Mouse (Mus musculus): ENCODE measurements at regions not wholly inside any gene's neighbourhood (a gene's known extent, or its start where the extent isn't known, plus 50 kb on each side); places are given as distances from the start of the nearest gene placed in this dataset.
A peak's percentile ranks its signal among the peaks of the same experiment; 100 is the strongest.

DNA sequence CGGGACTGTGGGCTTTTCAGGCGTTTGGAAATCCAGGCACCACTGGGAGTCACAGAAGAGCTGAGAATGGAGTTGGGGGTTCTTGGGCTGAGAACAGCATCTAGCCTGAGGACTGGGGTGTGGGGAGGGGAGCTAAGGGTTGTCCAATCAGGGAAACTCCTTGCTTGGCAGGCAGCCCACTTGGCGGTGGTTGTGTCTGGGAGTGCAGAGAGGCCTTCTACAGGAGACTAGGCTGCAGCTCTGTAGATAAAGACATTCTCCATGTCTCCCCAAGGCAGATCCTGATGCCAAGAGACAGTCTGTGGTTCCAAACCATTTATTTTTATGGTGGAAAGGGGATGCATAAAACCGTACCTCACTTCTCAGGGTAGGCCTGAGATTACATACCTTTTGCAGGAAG is 774.6 kb downstream of the Brinp1 start:
- DNase-seq (ENCODE audit: inconsistent age in 2 of 2, low spot score in 1 of 2) = no peak

DNA sequence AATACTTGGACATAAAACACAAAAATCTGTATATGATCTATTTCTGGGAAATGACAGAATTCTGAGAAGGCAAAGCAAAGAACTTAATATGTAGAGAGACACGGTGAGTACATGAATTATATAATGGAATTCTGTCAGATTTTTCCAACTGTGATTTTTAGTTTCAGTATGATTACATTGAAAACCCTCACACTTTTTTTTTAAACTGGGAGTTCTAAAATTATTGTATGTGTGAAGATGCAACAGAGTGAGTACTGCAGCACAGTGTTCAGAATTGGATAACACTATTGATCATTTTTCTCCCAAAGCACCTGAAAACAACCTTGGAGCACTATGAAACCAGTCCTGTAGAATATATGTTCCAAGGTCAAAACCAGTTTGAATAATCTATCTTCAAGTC is 797.7 kb downstream of the Brinp1 start:
- no peak for DNase-seq (ENCODE audit: inconsistent age in 2 of 2, low spot score in 1 of 2)

DNA sequence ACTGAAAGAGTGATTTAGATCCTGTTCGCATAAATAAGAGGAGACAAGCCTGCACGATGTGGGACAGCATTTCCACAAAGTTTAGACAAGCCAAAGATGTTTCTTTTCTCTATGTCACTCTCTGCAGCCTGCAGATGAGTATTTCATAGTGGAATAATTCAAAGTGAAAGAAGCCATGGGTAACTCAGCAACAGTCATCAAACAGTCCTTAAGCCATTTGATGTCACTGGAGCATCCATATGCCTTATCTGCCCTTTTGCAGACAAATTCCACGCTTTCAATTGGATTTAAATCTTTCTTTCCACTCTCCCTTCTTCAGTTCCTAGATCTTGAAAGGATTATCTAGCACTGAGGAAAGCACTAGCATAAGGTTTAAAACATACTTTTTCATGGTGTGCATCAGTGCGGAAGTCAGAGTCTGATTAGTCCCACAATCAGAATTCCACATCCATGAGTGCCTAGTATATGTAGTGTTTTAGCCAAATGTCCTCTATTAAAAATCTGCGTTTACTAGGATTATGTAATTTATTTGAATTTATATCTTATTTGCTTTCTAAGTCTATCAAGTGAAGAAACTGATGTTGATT is 805.6 kb downstream of the Brinp1 start:
- DNase-seq (ENCODE audit: inconsistent age in 2 of 2, low spot score in 1 of 2) = no peak

DNA sequence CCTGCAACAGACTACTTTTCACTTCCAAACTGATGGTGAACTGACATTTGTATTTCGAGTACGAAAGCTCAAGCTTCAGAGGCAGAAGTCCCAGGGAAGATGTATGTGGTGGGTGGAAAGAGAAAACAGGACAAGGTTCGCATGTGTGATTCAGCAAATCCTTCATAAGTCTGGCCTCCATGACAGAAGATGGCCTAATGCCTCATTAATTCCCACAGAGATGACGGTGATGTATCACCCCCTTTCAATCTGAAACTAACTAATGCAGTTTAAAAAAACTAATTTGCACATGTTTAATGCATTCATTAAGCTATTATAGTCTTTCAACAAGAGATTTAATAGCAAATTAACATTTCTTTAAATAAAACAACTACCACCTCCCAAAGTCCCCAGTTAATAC is 826.1 kb downstream of the Brinp1 start:
- DNase-seq (ENCODE audit: inconsistent age in 2 of 2, low spot score in 1 of 2) = no peak

DNA sequence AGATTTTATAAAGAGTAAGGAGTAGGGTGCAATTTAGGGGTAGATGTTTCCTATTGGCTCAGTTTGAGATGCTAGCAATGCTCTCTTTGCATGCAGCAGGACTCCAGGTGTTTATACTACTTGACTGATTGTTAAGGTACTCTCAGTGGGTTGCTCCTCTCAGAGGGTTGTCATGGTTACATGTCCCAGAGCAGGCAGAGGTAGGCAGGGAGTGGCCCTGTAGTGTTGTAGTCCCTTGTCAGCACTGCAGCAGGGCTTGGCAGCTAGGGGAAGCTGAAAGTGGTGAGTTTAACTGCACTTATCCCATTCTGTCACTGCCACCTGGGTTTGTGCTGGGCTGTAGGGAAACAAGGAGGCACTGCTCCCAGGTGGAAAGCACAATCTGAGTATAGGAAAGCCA is 839.7 kb downstream of the Brinp1 start:
- DNase-seq (ENCODE audit: inconsistent age in 2 of 2, low spot score in 1 of 2) = no peak

DNA sequence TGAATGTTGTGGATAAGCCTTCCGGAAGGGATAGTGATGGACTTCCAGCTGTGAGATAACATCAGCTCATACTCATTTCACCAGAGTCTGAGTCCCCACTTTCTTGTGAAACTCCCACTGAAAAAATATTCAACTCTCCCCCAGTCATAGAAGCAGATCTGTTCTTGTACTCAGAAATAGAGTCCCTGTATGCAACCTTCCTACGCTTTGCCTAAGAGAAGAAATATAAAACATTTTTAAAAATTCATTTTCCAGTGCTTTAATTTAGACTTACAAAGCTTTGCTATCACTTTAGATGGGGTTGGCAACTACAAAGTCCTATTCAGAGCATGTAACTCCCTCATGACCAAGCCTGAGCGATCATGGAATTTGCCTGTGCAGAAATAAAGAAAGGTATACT is 868.9 kb downstream of the Brinp1 start:
- DNase-seq (ENCODE audit: inconsistent age in 2 of 2, low spot score in 1 of 2) = no peak

DNA sequence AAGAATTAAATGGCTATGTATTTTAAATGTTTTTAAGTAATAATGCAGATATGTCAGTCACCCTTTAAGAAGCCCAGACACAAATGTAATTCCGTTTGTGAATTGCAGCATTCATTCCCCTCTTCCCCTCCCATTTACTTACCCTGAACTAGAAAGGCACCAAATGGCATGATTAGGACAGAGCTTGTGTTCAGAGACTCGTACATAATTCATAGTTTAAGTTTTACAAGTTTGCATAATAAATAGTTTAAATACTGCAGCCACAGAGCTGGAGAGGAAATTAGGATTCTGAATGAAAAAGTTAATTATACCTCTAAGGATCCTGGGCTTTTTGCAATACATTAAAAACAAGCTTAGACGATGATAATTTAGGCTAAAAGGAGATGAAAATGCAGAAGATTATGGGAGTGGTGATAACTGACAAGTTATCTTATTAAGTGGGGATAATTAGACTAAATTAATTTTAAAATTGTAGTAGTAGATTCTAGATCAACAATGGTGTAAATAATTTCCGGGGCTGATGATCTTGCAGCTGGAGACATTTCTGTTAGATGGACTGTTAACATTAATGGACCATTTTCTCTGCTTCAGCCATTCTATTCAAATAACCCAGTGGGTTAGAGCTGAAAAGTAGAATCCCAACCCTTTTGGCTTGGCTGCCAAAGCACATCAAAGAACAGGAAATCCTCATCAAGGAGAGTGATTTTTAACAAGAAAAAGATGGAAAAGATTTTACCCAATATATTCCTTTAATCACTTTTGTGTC is 897.2 kb downstream of the Brinp1 start:
- DNase-seq (ENCODE audit: inconsistent age in 2 of 2, low spot score in 1 of 2) = no peak

DNA sequence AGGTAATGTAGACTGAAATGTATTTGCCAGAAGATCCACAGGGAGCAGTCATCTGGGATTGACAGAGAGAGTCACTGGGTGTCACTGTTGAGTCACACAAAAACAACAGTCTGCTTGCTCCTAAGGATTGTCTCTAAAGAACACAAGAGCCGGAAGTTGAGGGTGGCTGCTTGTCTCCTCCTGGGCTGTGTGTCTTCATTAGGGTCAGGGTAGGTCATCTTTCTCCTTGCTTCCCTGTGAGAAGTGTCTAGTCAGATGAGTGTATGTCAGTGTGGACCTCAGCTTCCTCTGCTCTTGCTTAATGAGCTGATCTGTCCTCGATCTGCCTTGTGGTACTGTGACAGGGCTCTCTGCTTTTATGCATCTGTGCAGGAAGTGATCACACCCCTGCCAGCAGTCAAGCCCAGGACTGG is 931.3 kb downstream of the Brinp1 start:
- DNase-seq (ENCODE audit: inconsistent age in 2 of 2, low spot score in 1 of 2) = peak; percentile 15 to 77

DNA sequence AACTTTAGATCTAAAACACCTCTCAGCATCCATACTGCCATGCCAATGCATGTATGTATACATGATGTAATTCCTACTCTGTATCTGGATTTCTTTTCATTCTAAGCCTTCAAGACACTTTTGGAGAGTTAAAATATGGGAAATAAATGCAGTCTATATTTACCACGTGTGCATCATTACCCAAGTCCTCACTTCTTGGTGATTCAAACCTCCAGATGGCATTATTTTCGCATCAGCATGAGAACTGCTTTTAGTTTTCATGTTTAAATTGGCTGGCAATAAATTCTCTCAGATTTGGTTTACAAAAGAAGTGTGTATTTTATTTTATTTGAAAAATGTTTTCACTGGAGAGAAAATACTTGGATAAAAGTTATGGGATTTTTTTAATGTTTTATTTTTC is 942.8 kb downstream of the Brinp1 start:
- DNase-seq (ENCODE audit: inconsistent age in 2 of 2, low spot score in 1 of 2) = no peak

DNA sequence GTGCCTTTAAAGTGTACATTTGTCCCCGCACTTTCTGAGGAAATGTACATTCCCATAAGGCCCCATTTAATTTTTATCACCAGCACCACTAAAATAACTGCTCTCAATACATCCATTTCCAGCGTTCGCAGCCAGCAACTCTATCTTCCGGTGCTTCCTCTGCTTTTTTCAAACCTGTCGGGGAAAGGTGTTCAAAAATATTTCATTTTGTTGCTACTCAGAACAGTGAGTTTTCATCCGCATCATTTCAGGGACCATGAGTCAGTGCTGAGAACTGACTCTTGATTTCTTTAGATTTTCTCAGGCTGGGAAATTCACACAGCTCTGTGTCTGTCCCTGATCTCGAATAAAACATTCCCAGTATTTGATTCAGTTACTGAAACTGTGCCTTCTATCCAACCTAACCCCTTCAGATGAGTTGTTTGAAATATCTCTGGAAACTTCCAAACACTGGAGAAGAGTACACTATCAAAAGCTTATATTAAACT is 959.4 kb downstream of the Brinp1 start:
- DNase-seq (ENCODE audit: inconsistent age in 2 of 2, low spot score in 1 of 2) = no peak

DNA sequence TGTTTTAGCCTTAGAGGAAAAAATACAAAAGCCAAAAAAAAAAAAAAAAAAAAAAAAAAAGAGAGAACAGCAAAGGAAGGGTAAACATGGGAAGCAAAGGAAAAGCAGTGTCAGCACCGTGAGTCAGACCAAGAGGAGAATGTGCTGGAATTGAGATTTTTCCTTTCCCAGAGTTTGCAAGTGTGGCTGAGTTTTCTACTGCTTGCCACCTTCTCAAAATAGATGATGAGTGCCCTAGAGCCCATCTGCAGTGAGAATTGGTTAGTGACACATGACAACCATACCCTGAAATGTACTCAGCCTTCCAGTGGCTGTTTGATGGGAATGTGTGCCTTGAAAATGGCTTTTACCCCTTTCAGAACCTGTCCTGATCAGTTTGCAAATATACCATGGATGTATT is 990.7 kb downstream of the Brinp1 start:
- DNase-seq (ENCODE audit: inconsistent age in 2 of 2, low spot score in 1 of 2) = no peak

DNA sequence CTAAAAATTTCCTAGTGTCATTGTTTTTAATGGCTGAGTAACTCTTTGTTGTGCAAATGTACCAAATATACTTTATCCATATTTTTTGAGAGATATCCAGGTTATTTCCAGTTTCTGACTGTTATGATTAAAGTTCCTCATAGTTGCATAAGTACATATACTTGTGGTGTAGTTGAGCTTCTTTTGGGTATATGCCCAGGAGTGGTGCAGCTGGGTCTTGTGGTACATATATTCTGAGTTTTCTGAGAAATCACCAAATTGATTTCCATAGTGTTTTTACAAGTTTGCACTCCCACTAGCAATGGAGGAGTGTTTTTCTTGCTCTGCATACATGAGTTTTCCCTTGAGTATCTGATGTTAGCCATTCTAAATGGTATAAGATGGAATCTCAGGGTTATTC is 1006.2 kb downstream of the Brinp1 start:
- no peak for DNase-seq (ENCODE audit: inconsistent age in 2 of 2, low spot score in 1 of 2)

DNA sequence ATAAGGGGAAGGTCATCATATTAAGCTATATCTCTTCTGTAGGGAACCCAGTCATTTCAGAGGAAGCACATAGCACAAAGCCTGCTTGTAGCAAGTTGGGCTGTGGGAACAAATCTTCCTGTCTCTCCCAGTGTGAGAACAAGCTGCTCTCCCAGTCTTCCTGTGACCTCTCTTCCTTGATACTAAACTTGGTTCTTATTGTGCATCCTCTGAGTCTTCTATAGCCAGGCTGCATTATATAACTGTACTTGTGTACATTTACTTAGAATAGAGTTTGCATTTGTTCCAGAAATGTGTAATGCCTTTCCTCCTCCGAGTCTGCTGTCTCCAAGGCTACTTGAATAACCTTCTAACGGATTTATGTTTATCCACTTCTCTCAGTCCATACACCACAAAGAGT is 1021.7 kb downstream of the Brinp1 start:
- DNase-seq (ENCODE audit: inconsistent age in 2 of 2, low spot score in 1 of 2) = no peak

DNA sequence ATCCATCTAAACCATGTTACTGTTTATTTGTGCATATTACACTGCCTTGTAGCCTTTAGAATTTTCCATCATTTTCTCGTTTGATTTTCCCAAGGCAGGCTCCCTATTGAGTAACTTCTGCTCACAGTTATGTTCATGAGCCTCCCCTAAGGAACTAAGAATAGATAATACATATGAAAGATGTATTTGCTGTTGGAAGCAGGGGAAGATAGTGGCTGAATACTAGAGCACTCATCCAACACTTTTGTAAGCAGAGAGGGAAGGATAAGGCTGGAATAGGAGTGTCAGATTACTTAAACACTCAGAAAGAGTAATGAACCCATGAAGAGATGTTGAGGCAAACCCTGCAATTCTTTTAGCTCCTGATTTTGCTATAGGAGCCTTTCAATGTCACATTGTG is 1055.1 kb downstream of the Brinp1 start:
- DNase-seq (ENCODE audit: inconsistent age in 2 of 2, low spot score in 1 of 2) = no peak

DNA sequence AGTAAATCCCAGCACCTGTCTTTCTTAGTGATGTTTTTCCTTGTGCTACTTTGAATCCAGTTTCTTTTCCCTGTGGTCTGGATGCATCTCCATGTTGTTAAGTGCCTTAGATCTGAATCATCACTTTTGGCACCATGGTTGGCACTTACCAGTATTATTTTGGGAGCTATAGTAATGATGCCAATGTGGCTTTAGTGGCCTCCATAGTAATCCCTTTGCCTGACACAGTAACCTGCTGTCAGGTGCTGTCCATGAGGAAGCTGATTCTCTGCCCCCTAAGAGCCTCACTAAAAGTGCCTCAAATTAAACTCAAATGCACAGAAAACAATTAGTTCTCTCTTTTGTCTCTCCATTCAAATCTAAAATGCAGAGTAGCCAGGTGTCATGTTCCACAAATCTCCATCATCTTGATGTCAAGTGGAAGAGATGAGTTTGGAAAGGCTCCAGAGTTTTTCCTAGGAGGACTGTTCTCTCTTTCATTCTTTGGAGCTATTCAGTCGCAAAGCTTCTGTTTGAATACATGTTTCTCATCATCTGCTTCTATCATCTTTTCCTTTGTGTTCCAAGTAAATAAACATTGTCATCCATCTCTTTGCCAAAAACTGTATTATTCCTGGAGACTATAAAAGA is 1062.1 kb downstream of the Brinp1 start:
- DNase-seq (ENCODE audit: inconsistent age in 2 of 2, low spot score in 1 of 2) = no peak

DNA sequence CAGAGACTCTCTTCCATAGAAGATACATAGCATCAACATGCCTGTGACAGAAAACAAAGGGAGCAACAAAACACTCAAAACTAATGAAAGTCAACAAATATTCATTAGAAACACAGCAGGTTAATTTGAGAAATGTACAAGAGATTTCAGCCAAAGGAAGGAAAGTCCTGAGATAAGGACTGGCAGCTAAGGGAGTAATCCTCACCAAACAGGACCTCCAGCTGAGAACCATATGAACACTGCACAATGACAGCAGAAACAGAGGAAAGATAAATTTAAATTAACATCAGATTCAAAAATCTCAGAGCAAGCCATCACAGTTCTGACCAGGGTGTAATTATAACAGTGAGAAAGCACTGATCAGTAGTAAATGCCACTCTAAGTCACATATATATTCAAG is 1060.6 kb downstream of the Tlr4 start:
- DNase-seq (ENCODE audit: inconsistent age in 2 of 2, low spot score in 1 of 2) = no peak

DNA sequence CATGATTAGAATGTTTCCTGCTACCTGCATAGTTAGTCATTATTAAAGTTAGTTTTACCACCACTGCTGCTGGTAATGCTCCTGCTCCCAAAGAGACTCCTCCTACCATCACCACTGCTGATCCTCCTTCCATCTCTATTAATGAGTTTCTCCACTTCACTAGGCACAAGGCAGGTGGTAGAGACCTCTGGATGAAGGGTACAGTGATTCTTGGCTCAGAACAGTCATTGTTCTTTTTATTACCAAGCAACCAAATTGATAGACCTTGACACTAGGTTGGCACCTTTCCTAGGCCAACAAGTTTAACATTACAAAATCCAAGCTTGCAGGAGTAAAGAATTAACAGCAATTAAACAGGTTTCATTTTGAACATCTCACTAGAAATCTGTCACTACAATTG is 1057.8 kb downstream of the Tlr4 start:
- peak in 1 of 2 experiments; percentile 18 for DNase-seq (ENCODE audit: inconsistent age in 2 of 2, low spot score in 1 of 2)

DNA sequence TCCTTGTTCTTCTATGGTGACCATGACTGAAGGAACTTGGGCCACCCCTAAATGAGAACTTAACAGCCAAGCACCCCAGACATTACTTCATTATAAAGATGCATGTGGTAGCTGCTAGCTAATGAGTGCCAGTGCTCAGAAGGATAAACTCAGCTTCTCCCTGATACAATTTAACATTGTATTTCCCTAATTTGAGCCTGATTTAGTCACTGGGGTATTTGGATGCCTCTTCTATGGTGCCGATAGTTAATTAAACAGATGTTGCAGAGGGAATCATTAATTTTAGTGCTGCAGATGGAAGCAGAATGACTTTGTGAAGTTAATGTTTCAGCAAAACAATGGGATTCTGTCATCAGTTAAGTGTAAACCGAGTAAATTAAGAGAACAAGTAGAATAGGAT is 1034.8 kb downstream of the Tlr4 start:
- no peak for DNase-seq (ENCODE audit: inconsistent age in 2 of 2, low spot score in 1 of 2)

DNA sequence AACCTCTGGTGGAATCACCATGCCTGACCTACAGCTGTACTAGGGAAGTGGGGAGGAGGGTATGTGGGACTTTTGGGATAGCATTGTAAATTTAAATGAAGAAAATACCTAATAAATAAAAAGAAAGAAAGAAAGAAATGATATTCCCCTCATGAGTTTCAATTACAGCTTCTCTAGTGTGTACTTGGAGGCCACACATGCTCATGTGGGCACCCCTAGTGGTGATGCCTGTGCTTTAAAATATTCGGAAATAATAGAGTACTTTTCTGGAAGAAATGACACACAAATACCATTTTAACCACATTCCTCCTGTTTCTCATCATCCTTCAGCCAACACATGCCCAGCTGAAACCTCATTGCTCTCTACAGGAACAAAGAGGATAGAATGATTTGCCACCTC is 1034.4 kb downstream of the Tlr4 start:
- no peak for DNase-seq (ENCODE audit: inconsistent age in 2 of 2, low spot score in 1 of 2)

DNA sequence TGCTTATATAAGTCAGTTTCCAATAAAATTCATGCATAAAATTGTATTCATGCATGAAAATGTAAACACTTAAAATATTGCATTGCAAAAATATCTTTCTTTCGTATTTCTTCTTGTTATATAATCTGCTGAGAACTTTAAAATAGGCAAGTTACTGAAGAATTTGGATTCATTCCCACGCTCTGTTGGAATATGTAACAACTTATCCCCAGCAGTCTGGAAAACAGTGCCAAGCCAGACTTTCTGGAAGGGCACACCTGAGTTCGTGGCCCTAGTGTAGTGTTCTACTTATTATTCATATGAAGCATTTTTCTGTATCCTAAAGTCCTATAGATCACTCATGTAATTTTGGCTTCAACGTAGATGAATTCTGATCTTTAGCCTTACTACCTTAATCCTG is 1025.6 kb downstream of the Tlr4 start:
- DNase-seq (ENCODE audit: inconsistent age in 2 of 2, low spot score in 1 of 2) = no peak

DNA sequence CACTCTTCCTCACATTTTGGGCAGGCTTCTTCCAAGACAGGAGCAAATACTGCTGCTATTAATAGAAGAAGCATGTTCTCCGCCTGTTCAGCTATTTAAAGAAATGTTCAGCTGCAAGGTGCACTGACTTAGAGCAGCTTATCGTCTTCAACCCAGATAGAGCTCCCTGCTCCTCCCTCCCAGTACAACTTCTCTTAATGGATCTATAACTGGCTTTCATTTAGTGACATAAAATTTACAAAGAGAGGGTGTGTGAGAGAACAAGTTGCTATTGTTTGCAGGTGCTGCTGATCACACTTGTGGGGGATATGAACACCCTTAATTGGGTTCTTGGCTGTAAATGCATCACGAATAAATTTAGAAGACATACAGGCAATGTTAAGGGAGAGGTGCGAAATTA is 1006.0 kb downstream of the Tlr4 start:
- no peak for DNase-seq (ENCODE audit: inconsistent age in 2 of 2, low spot score in 1 of 2)

DNA sequence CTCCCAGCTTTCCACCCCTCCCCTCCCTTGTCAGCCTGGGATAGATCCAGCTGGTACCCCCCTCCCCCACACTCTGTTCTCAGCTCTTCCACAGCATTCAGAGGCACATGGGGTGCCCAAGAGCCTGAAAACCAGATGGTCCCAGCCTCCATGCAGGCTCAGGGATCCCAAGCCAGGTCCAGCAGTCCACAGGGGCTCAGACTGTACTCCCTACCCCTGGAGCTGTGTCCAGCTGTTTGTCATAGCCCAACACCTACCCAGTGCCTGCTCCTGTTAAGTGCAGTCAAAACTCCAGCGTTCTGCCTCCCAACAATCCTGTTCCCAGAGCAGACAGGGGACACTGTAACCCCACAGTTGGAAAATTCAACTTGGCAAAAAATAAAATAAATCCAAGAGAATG is 998.1 kb downstream of the Tlr4 start:
- no peak for DNase-seq (ENCODE audit: inconsistent age in 2 of 2, low spot score in 1 of 2)
